Mouse (Mus musculus) hindbrain, embryonic 11.5 days (tissue): ENCODE measurements around the gene BC030867. TPM values are rescaled to one million over a fixed set of nuclear protein-coding genes. Genes with fewer than 3 reads are reported as not detected.

Source experiments
- ATAC-seq: fragments of 200-750 bp; cut with Nextera tagmentation; 2 replicates; pipeline ENCODE4 v1.8.0; 2017; ENCODE audit warnings: mild to moderate bottlenecking, moderate TSS enrichment, moderate library complexity; ENCODE audit not compliant: low FRiP score
- DNase-seq: peaks from one replicate; pipeline ENCODE4 v3.0.0-alpha.2; 2015; ENCODE audit warnings: low spot score
- H3K27ac ChIP-seq: fragments of 300-500 bp; sonication (generic); 2 replicates; pipeline ENCODE4 v1.5.1; 2014; ENCODE audit warnings: mild to moderate bottlenecking, low read depth, low read length
- H3K27me3 ChIP-seq: fragments of 300-500 bp; sonication (generic); 2 replicates; pipeline ENCODE4 v1.6.1; 2014; ENCODE audit warnings: mild to moderate bottlenecking, low read length, moderate library complexity, mixed read lengths; ENCODE audit not compliant: control insufficient read depth, insufficient read depth
- H3K36me3 ChIP-seq: fragments of 300-500 bp; sonication (generic); 2 replicates; pipeline ENCODE4 v1.6.1; 2014; ENCODE audit warnings: mild to moderate bottlenecking, low read length, moderate library complexity, mixed read lengths; ENCODE audit not compliant: control insufficient read depth, insufficient read depth
- H3K4me1 ChIP-seq: fragments of 300-500 bp; sonication (generic); replicated peaks from 2 replicates; pipeline ENCODE4 v1.6.1; 2014; ENCODE audit warnings: low read length, mixed read lengths; ENCODE audit not compliant: control insufficient read depth, insufficient read depth
- H3K4me2 ChIP-seq: fragments of 300-500 bp; sonication (generic); replicated peaks from 2 replicates; pipeline ENCODE4 v1.6.1; 2014; ENCODE audit warnings: mild to moderate bottlenecking, low read depth, low read length
- H3K4me3 ChIP-seq: fragments of 300-500 bp; sonication (generic); 2 replicates; pipeline ENCODE4 v1.5.1; 2014; ENCODE audit warnings: low read depth, low read length
- H3K9ac ChIP-seq: fragments of 300-500 bp; sonication (generic); 2 replicates; pipeline ENCODE4 v1.6.1; 2014; ENCODE audit warnings: low read depth, low read length
- H3K9me3 ChIP-seq: fragments of 300-500 bp; sonication (generic); 2 replicates; pipeline ENCODE4 v1.6.1; 2016; ENCODE audit warnings: low read length; ENCODE audit not compliant: control insufficient read depth
- WGBS: fragments of 180-500 bp; shearing (Covaris S2); extraction: QIAGEN DNeasy Blood & Tissue Kit; methylation state at CpG from one replicate; pipeline ENCODE4 v1.1.7; 2014; 5-methylcytosine and 5-hydroxymethylcytosine counted together
- polyA plus RNA-seq: library from polyadenylated mRNA; unstranded; fragments of >200 nt; fragmentation: Nextera tagmentation; extraction: Ambion mirVana; gene quantifications from 2 replicates; pipeline ENCODE4 v1.2.1, GENCODE M21; 2014

BC030867 gene
- polyA plus RNA-seq, 1 experiment from 2014 or later = 14.0 TPM

GRCm38 (mm10) chr11:102225221-102225620 lies 23.5 kb upstream of the BC030867 start:
- no peak overlapping the region for H3K9ac ChIP-seq
- ATAC-seq = no peak
- H3K4me1 ChIP-seq = peaks cover 27% of the 10 kb centered on the region
- DNase-seq = no peak
- no peaks in the 10 kb centered on the region; the same call in 1 of the 2 replicates for H3K36me3 ChIP-seq
- no peaks in the 10 kb centered on the region for H3K27me3 ChIP-seq
- no peaks in the 10 kb centered on the region for H3K9me3 ChIP-seq
- 75% methylated on average over 5 of the region's 5 CpGs for WGBS
- no peak overlapping the region for H3K27ac ChIP-seq
- no peak overlapping the region for H3K4me3 ChIP-seq
- peak overlapping the region; percentile 35; the same call in 1 of the 2 replicates for H3K4me2 ChIP-seq

- ATAC-seq = no peak
- 61% methylated on average over 12 of the region's 12 CpGs for WGBS
- Histone ChIP-seq H3K9me3 (no peaks in the 10 kb centered on the region), H3K4me1 (peaks cover 27% of the 10 kb centered on the region), H3K9ac (peak overlapping the region; percentile 15; the same call in 1 of the 2 replicates), H3K27me3 (no peaks in the 10 kb centered on the region), H3K4me3 (no peak overlapping the region), H3K36me3 (no peaks in the 10 kb centered on the region; the same call in 1 of the 2 replicates), H3K27ac (peak overlapping the region; percentile 93; the same call in 1 of the 2 replicates), H3K4me2 (peak overlapping the region; percentile 75)
- DNase-seq = no peak
Measured at GRCm38 (mm10) chr11:102226067-102226978, 22.4 kb upstream of the BC030867 start.

- peak overlapping the region; percentile 93 for H3K27ac ChIP-seq
- DNase-seq (peak; percentile 73), ATAC-seq (peak; percentile 77)
- WGBS = 17% methylated on average over 12 of the region's 12 CpGs
- no peaks in the 10 kb centered on the region for H3K36me3 ChIP-seq
- H3K27me3 ChIP-seq = no peaks in the 10 kb centered on the region
- peak overlapping the region; percentile 92 for H3K9ac ChIP-seq
- H3K9me3 ChIP-seq = no peaks in the 10 kb centered on the region
- peak overlapping the region; percentile 75 for H3K4me2 ChIP-seq
- H3K4me3 ChIP-seq = peak overlapping the region; percentile 96
- H3K4me1 ChIP-seq = peaks cover 27% of the 10 kb centered on the region
Measured at GRCm38 (mm10) chr11:102227270-102228190, 21.2 kb upstream of the BC030867 start.

- 28% methylated on average over 9 of the region's 9 CpGs for WGBS
- peak overlapping the region; percentile 75 for H3K4me2 ChIP-seq
- no peaks in the 10 kb centered on the region for H3K9me3 ChIP-seq
- DNase-seq = no peak
- H3K9ac ChIP-seq = peak overlapping the region; percentile 92
- peaks cover 27% of the 10 kb centered on the region for H3K4me1 ChIP-seq
- H3K4me3 ChIP-seq = peak overlapping the region; percentile 96
- peak overlapping the region; percentile 93 for H3K27ac ChIP-seq
- no peak; the same call in 1 of the 2 replicates for ATAC-seq
- no peaks in the 10 kb centered on the region for H3K36me3 ChIP-seq
- H3K27me3 ChIP-seq = no peaks in the 10 kb centered on the region
Measured at GRCm38 (mm10) chr11:102228191-102228545, 20.5 kb upstream of the BC030867 start.

- ATAC-seq = no peak
- 15% methylated on average over 7 of the region's 7 CpGs for WGBS
- no peaks in the 10 kb centered on the region for H3K36me3 ChIP-seq
- H3K27me3 ChIP-seq = no peaks in the 10 kb centered on the region
- peak; percentile 44 for DNase-seq
- no peaks in the 10 kb centered on the region for H3K9me3 ChIP-seq
- peak overlapping the region; percentile 96 for H3K4me3 ChIP-seq
- H3K4me1 ChIP-seq = peaks cover 25% of the 10 kb centered on the region
- H3K27ac ChIP-seq = peak overlapping the region; percentile 93
- peak overlapping the region; percentile 92 for H3K9ac ChIP-seq
- H3K4me2 ChIP-seq = peak overlapping the region; percentile 75
Measured at GRCm38 (mm10) chr11:102228646-102229268, 19.9 kb upstream of the BC030867 start.

GRCm38 (mm10) chr11:102229331-102229953 lies 19.2 kb upstream of the BC030867 start:
- Histone ChIP-seq H3K4me2 (peak overlapping the region; percentile 75), H3K36me3 (no peaks in the 10 kb centered on the region), H3K27ac (peak overlapping the region; percentile 93), H3K4me3 (peak overlapping the region; percentile 96), H3K27me3 (no peaks in the 10 kb centered on the region), H3K9me3 (no peaks in the 10 kb centered on the region), H3K9ac (peak overlapping the region; percentile 92), H3K4me1 (peaks cover 25% of the 10 kb centered on the region)
- DNase-seq (peak; percentile 63), ATAC-seq (peak; percentile 17)
- WGBS = under 1% methylated on average over 42 of the region's 47 CpGs

- H3K27me3 ChIP-seq = no peaks in the 10 kb centered on the region
- peak within 1 kb of the TSS; percentile 92 for H3K9ac ChIP-seq
- under 1% methylated on average over 35 of the region's 49 CpGs for WGBS
- no peaks in the 10 kb centered on the region for H3K36me3 ChIP-seq
- peaks cover 21% of the 10 kb centered on the region for H3K4me1 ChIP-seq
- ATAC-seq = peak; percentile 86
- peak within 1 kb of the TSS; percentile 96 for H3K4me3 ChIP-seq
- H3K4me2 ChIP-seq = peak within 1 kb of the TSS; percentile 75
- H3K27ac ChIP-seq = peak within 1 kb of the TSS; percentile 93
- no peaks in the 10 kb centered on the region for H3K9me3 ChIP-seq
- DNase-seq = peak; percentile 100
Measured at GRCm38 (mm10) chr11:102230006-102230741, 18.5 kb upstream of the BC030867 start, which contains the start of gene Hdac5. Gene Hdac5 (minus strand): TSS chr11:102230166.
